Comparison of ENCODE assay signal across 19 mouse cellular contexts in the genomic region with DNA sequence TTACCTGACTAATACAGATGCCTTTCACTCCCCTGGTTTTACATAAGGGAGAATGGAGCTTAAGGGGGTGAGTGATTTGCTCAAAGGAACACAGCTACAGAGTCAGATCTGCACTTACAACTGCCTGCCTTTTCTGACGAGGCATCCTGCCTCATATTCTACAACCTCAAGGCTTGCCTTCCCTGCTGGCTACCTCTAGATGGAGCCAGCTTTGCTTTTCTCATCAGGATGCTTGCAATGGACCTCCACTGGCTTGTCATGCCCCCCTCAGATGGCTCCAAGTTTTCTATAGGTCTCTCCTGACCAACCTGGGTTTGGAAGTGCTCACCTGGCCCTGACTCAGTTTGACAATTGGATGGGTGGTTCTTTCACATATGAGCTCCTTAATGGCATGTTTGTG.
A peak's percentile ranks its signal among the peaks of the same experiment; 100 is the strongest.
DNase-seq lines count a peak whose midpoint lies in the region; ATAC-seq and TF ChIP-seq lines count a peak whose summit lies in the region.
"Had no signal": no experiment of that assay in that cellular context is flagged by ENCODE, and none has a peak within 500 bp of the region (broad histone marks: within the 10 kb centered on the region; RNA-seq: fewer than 3 reads in every experiment).

No protein-coding gene starts in this region.

- no peaks in the 10 kb centered on the region for H3K27me3 ChIP-seq in intestine, postnatal 0 days (replicated peaks; ENCODE audit: control insufficient read depth, insufficient read depth, low read length)
- H3K27me3 ChIP-seq in intestine, embryonic 15.5 days (replicated peaks): no peaks in the 10 kb centered on the region
- H3K27me3 ChIP-seq: CH12.LX; embryonic facial prominence, embryonic 12.5 days; hindbrain, embryonic 12.5 days; limb, embryonic 15.5 days; midbrain, embryonic 15.5 days had no signal

- no peak overlapping the region for H3K9ac ChIP-seq in intestine, postnatal 0 days (ENCODE audit: low read depth, low read length)
- no peak overlapping the region for H3K9ac ChIP-seq in intestine, embryonic 15.5 days
- H3K9ac ChIP-seq: embryonic facial prominence, embryonic 12.5 days; hindbrain, embryonic 12.5 days; limb, embryonic 15.5 days; midbrain, embryonic 15.5 days had no signal

- H3K4me2 ChIP-seq in intestine, postnatal 0 days (replicated peaks; ENCODE audit: low read depth): no peak overlapping the region
- H3K4me2 ChIP-seq in intestine, embryonic 15.5 days (replicated peaks): no peak overlapping the region
- H3K4me2 ChIP-seq: embryonic facial prominence, embryonic 12.5 days; hindbrain, embryonic 12.5 days; limb, embryonic 15.5 days; midbrain, embryonic 15.5 days had no signal

- intact Hi-C loops in left cerebral cortex, postnatal 14 days (cut with DNase I): no loop called here

- 8% methylated on average over 1 of the region's 1 CpGs for WGBS in intestine, postnatal 0 days
- WGBS in intestine, embryonic 15.5 days: 12% methylated on average over 1 of the region's 1 CpGs

- no peak overlapping the region for H3K4me3 ChIP-seq in intestine, postnatal 0 days (ENCODE audit: low read depth, low read length)
- no peak overlapping the region for H3K4me3 ChIP-seq in intestine, embryonic 15.5 days (replicated peaks)
- H3K4me3 ChIP-seq: embryonic facial prominence, embryonic 12.5 days; hindbrain, embryonic 12.5 days; limb, embryonic 15.5 days; midbrain, embryonic 15.5 days had no signal

- peak; percentile 45; the same call in 1 of the 2 replicates for TF ChIP-seq CTCF in intestine, postnatal 0 days (IDR thresholded peaks at IDR 0.05; ENCODE audit: low read depth)

- H3K9me3 ChIP-seq in intestine, postnatal 0 days (ENCODE audit: control insufficient read depth): no peaks in the 10 kb centered on the region
- no peaks in the 10 kb centered on the region for H3K9me3 ChIP-seq in intestine, embryonic 15.5 days
- H3K9me3 ChIP-seq: embryonic facial prominence, embryonic 12.5 days; hindbrain, embryonic 12.5 days; limb, embryonic 15.5 days; midbrain, embryonic 15.5 days had no signal

- peak; percentile 35 to 41 for DNase-seq in cerebellum, postnatal 14 days
- DNase-seq in cerebellum, adult 8-10 months: no peak
- peak; percentile 15 to 27 for DNase-seq in left cerebral cortex, postnatal 14 days (ENCODE audit: low spot score in 2 of 2)
- no peak for DNase-seq in left cerebral cortex, adult 18-20 months (ENCODE audit: low spot score in 2 of 2)
- DNase-seq in ZHBTc4 (ENCODE audit: low read depth, low spot score): peak; percentile 4
- DNase-seq: adrenal gland, postnatal 10 days; cerebellum, adult 2 months; gastrocnemius, postnatal 10 days; lung, adult 18-20 months; thymus, adult 18-20 months had no signal

- no peaks in the 10 kb centered on the region for H3K4me1 ChIP-seq in intestine, postnatal 0 days (replicated peaks; ENCODE audit: control insufficient read depth, insufficient read depth, low read length)
- no peaks in the 10 kb centered on the region for H3K4me1 ChIP-seq in intestine, embryonic 15.5 days (replicated peaks)
- H3K4me1 ChIP-seq: embryonic facial prominence, embryonic 12.5 days; hindbrain, embryonic 12.5 days; limb, embryonic 15.5 days; midbrain, embryonic 15.5 days had no signal

- no peak for ATAC-seq in intestine, postnatal 0 days
- ATAC-seq in intestine, embryonic 15.5 days: no peak
- ATAC-seq in monocyte, adult 5-6 weeks (replicated peaks; ENCODE audit: insufficient number of reproducible peaks, low FRiP score, low TSS enrichment, poor library complexity, severe bottlenecking): no peak
- ATAC-seq: forebrain, embryonic 16.5 days; midbrain, embryonic 15.5 days had no signal

- no peak overlapping the region for H3K27ac ChIP-seq in intestine, postnatal 0 days (ENCODE audit: low read depth, low read length)
- H3K27ac ChIP-seq in intestine, embryonic 15.5 days: no peak overlapping the region
- H3K27ac ChIP-seq: embryonic facial prominence, embryonic 12.5 days; hindbrain, embryonic 12.5 days; limb, embryonic 15.5 days; midbrain, embryonic 15.5 days had no signal

- no peaks in the 10 kb centered on the region for H3K36me3 ChIP-seq in intestine, postnatal 0 days (ENCODE audit: control insufficient read depth, insufficient read depth)
- H3K36me3 ChIP-seq in intestine, embryonic 15.5 days: no peaks in the 10 kb centered on the region
- H3K36me3 ChIP-seq: embryonic facial prominence, embryonic 12.5 days; hindbrain, embryonic 12.5 days; limb, embryonic 15.5 days; midbrain, embryonic 15.5 days had no signal

Comparison
In these comparisons a context has a peak if more than half of its experiments do, and no peak if none do; other contexts are left out.
1. DNase-seq: peak in cerebellum, postnatal 14 days (2 of 2), left cerebral cortex, postnatal 14 days (2 of 2) and ZHBTc4 (single experiment); none in cerebellum, adult 8-10 months (single experiment) and left cerebral cortex, adult 18-20 months (0 of 2).